Mouse (Mus musculus) thymus, postnatal 36 days (tissue): ENCODE measurements around the gene Cxcl9.

Experiments
- DNase-seq, 2 experiments: peaks; one replicate each; pipeline ENCODE4 v3.0.0; 2022; ENCODE audit warnings: mixed read lengths in 2 of 2

Gene Cxcl9

GRCm38 (mm10) chr5:92332359-92332840, 4.5 kb upstream of the Cxcl9 start:
- no peak for DNase-seq

- no peak for DNase-seq
Measured at GRCm38 (mm10) chr5:92331635-92332338, 3.9 kb upstream of the Cxcl9 start, which contains the start of gene Art3. Art3 (plus strand) TSS chr5:92331827.

GRCm38 (mm10) chr5:92331122-92331521, 3.2 kb upstream of the Cxcl9 start:
- DNase-seq, result no peak

GRCm38 (mm10) chr5:92327367-92327766, 512 bp downstream of the Cxcl9 start:
- DNase-seq, result no peak

GRCm38 (mm10) chr5:92323264-92323663, 4.6 kb downstream of the Cxcl9 start:
- no peak for DNase-seq

GRCm38 (mm10) chr5:92322612-92323011, 5.3 kb downstream of the Cxcl9 start:
- no peak for DNase-seq

- DNase-seq, result no peak
Measured at GRCm38 (mm10) chr5:92321631-92322400, 6.1 kb downstream of the Cxcl9 start.

- no peak for DNase-seq
Measured at GRCm38 (mm10) chr5:92318596-92318995, 9.3 kb downstream of the Cxcl9 start.

GRCm38 (mm10) chr5:92318119-92318518, 9.8 kb downstream of the Cxcl9 start:
- no peak for DNase-seq

GRCm38 (mm10) chr5:92313776-92314175, 14.1 kb downstream of the Cxcl9 start:
- no peak for DNase-seq

GRCm38 (mm10) chr5:92312046-92312715, 15.7 kb downstream of the Cxcl9 start:
- peak; percentile 67 to 77 for DNase-seq

- peak; percentile 89 to 92 for DNase-seq
Measured at GRCm38 (mm10) chr5:92309681-92310511, 18.0 kb downstream of the Cxcl9 start, which contains the start of gene Sdad1. Sdad1 (minus strand) TSS chr5:92310479.

- DNase-seq, result no peak
Measured at GRCm38 (mm10) chr5:92304291-92304690, 23.6 kb downstream of the Cxcl9 start.

- DNase-seq, result no peak
Measured at GRCm38 (mm10) chr5:92302149-92302840, 25.6 kb downstream of the Cxcl9 start.

- no peak for DNase-seq
Measured at GRCm38 (mm10) chr5:92294525-92294924, 33.4 kb downstream of the Cxcl9 start.

- DNase-seq, result no peak
Measured at GRCm38 (mm10) chr5:92291652-92292414, 36.0 kb downstream of the Cxcl9 start.

- no peak for DNase-seq
Measured at GRCm38 (mm10) chr5:92287840-92288239, 40.0 kb downstream of the Cxcl9 start.

GRCm38 (mm10) chr5:92283107-92283506, 44.8 kb downstream of the Cxcl9 start:
- DNase-seq, result no peak

- DNase-seq, result no peak
Measured at GRCm38 (mm10) chr5:92282571-92282970, 45.3 kb downstream of the Cxcl9 start.

- peak in 1 of 2 experiments; percentile 9 for DNase-seq
Measured at GRCm38 (mm10) chr5:92278942-92279537, 48.8 kb downstream of the Cxcl9 start.
